Mouse (Mus musculus): Measurements from ENCODE around the gene Pepd.

Pepd gene

DNA sequence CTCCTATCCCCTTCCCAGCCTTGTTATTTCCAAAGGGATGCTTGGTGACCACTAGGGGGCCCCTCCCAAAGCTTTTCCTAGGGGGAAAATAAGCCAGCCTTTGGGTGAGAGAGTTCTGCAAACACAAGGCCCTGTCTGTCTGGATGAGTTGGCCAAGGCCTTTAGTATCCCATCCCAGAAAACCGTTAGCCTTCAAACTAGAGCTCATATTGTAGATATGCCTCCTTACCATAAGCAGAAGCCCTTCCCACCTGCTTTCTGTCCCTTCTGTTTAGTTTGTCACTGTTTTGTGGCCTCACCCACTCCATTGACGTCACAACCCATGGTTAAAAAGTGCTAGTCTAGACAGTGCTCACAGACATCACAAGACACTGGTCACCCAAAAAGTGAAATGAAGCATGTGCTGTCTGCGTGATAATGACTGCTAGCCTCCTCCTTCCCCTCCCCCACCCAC, 114.7 kb downstream of the Pepd start:
- no peak for DNase-seq (ENCODE audit: extremely low spot score, low spot score)

DNA sequence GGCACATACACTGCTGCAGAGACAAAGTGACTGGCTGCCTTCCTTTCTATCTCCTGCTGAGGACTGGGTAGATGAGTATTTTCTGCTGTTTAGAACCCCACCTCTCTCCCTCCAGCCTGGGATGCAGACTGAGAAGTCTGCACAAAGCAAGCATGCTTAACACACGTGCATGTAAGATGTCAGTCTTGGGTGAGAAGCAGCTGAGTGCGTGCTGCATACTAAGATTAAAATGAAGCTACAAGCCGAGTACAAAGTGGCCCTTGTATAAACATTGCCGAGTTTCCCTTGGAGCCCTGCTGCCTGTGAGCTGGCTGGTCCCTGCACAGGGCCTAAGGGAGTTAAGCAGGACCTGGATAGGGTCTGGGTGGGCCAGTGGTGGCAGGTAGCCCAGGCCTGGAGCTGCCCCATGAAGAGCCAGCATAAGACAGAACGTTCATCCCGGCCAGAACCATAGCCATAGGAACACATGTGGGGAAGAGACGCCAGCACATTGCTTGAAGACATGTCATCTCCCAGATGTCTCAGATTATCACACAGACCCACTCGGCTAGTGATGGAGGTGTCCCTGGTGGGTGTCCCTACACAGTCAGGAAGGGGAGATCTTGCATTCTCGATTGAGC, 115.7 kb downstream of the Pepd start:
- DNase-seq (ENCODE audit: extremely low spot score, low spot score) = no peak

- no peak for DNase-seq (ENCODE audit: extremely low spot score, low spot score)
Observed at GRCm38 (mm10) chr7:35028559-35028958, 116.4 kb downstream of the Pepd start.

- DNase-seq (ENCODE audit: extremely low spot score, low spot score) = no peak
Observed at GRCm38 (mm10) chr7:35029228-35029627, 117.0 kb downstream of the Pepd start.

GRCm38 (mm10) chr7:35029648-35030047, 117.5 kb downstream of the Pepd start:
- DNase-seq (ENCODE audit: extremely low spot score, low spot score) = no peak

- DNase-seq (ENCODE audit: extremely low spot score, low spot score) = no peak
Observed at GRCm38 (mm10) chr7:35030567-35030966, 118.4 kb downstream of the Pepd start.

DNA sequence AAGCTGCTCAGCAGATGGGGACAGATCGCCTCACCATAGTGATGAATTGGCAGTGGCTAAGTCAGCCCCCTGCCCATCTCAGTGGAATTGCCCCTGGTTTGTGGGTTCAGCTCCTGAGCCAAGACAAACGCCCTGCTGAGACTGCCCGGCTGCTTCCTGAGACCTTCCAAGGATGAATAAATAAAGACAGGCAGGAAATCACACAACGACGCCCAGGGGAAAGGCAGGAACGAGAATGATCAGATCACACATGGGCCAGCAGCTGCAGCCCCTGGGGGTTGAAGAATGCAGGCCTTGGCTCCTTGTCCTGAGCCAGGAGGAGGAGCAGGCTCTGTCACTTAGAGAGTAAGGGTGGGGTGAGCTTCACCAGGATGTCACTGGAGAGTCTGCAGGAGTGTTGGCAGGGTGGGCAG, 123.0 kb downstream of the Pepd start:
- no peak for DNase-seq (ENCODE audit: extremely low spot score, low spot score)

DNA sequence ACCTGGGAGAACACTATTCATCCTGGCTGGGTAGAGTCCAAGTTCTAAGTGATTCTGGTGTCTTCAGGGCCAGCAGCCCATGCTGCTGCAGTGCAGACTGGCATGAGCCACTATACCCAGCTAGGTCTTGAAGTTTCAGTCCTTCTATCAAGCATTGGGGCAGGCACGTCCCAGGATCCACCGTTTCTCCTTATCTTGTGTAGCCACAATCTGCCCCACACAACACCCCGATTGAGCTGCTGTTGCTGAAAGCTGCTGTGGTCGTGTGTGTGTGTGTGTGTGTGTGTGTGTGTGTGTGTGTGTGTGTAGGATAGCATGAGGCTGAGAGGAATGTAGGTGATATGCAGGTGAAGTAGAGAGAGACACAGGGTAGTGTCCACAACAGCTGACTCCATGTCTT, 123.4 kb downstream of the Pepd start:
- no peak for DNase-seq (ENCODE audit: extremely low spot score, low spot score)

DNA sequence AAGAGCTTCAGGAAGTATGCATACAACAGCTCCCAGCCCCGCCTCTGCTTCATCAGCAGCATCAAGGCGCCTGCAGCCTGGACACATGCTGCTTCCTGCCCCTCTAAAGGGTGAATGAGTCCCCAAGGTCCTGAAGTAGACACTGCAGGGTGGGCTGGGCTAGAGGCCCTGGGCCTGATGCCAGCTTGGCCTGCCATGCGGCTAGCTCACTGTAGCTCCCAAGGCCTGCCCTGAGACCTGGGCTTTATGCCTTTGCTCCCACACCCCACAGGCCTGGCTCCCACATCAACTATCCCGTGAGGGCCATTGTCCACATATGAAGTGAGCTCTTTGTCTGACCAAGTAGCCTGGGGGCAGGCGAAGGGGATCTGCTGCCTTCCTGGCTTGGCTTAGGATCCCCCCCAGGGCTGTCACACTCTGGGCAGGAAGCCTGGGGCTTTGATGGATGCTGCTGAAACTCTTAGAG, 124.1 kb downstream of the Pepd start:
- no peak for DNase-seq (ENCODE audit: extremely low spot score, low spot score)

- no peak for DNase-seq (ENCODE audit: extremely low spot score, low spot score)
Observed at GRCm38 (mm10) chr7:35037408-35037807, 125.2 kb downstream of the Pepd start.

DNA sequence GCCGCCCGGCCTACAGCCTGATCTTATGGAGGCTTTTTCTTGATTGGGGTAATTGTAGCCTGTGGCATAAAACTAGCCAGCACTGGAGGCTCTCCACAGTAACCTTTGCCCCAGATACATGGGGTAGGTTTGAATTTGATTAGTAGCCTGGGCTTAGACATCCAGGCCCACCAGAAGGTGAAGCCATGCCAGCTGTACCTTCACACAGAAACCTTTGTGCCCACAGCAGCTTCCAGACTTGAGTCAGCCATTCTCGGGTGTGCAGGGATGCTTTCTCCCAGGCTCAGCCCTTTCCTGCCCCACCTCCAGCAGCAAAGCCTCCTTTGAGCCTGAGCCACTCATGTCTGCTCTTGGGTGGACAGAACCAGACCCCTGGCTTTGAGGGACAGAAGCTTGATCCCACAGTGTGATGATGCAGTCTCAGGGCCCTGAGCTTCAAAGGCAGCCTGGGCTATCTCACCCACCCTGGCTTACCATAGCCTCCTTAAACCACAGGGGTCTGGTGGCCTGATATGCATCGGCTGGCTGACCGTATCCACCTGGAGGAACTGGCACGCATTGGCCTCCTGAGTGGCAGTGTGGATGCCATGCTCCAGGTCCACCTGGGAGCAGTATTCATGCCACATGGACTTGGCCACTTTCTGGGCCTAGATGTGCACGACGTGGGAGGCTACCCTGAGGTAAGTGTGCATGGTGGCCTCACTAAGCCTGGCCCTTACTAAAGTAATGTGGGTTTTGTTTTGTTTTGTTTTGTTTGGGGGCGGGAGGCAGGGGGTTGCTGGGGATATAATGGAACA, 128.2 kb downstream of the Pepd start:
- DNase-seq (ENCODE audit: extremely low spot score, low spot score) = no peak

DNA sequence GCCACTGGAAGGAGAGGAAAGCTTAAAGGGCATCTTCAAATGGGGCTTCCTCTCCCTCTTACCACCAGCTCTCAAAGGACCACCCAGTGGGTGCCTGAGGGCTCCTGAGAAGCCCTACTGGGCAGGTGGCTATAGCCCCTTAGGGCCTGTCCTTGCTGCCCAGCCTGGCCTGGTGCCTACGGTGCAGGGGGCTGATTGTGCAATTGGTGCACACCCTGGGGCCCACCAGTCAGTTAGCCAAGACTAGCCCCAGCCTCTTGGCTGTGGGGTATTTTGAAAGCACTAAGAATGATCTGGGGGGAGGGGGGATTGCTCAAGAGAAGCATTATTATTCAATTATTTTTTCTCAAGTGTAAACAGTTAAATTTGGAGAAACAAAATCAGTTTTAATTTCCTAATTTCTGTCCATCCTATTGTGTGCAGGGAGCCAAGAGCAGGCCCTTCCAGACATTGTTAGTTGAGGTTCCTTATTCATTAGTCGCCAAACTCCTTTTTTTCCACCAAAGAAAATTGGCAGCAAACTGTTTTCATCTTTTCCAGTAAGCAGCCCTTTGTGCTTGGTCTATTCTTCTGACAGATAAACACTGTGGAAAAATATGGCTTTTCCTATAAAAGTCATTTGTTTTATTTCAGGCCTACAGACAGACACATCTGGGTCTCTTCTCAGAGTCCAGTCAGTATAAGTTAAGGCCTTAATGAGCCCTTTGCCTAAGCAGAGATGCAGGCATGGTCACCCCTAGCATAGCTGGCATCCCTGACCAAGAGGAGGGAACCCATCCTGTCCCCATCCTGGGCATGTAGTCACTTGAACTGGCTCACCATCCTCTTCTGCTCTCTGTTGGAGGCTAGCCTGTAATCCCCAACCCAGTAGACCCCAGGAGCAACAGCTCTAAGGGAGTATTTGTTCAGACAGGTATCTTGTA, 129.4 kb downstream of the Pepd start:
- DNase-seq (ENCODE audit: extremely low spot score, low spot score) = no peak

DNA sequence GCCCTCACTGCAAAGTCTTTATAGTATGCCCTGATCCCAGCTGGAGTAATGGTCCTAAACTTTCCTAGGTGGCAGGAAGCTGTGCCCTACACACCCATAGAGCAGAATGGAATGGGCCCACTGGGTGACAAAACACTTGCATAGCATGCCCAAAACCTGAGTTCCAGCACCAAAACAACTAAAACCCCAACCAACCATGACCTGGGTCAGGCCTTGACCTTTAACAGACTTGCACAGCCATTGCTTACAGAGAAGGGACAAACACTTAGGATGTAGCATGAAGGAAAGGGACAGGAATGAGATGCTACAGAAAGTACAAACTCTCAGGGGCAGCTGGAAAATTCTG, 130.0 kb downstream of the Pepd start:
- DNase-seq (ENCODE audit: extremely low spot score, low spot score) = no peak

DNA sequence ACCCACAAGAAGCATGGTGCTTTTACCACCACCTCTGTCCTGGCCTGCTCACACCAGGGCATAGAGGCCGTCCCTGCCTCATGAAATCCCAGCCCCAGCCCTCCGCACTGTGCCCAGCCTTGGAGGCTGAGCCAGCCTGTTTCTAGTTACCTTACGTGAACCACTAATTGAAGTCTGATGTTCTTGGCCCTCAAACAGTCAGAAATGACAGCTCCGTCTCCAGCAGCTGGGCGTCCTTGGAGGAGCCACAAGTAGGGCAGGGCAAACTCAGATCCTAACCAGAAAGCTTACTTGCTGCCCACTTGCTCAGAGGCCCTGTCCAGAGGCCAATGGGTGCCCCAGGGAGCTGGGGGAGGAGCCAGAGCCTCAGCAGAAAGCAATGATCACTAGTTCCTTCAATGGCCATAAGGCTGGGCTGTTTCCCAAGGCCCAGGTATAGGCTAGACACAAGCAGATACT, 130.6 kb downstream of the Pepd start:
- no peak for DNase-seq (ENCODE audit: extremely low spot score, low spot score)

- no peak for DNase-seq (ENCODE audit: extremely low spot score, low spot score)
Observed at GRCm38 (mm10) chr7:35043266-35043817, 131.2 kb downstream of the Pepd start.

DNA sequence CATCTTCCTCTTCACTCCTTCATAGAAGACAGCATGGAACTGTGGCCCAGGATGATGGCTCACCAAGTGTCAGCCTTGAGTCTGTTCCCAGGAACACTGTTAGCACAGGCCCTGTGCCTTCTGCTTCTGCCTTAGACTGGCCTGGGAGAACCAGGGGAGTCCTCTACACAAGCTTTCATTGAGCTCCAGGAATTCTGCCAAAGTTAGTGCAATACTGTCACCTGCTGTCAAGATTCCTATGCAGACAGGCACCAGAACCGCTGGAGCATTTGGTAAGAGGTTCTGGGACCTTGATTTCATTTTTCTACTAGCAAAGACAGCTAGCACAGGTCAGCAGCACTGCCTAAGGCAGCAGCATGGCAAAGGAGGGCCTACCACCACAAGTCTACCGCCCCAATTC, 132.5 kb downstream of the Pepd start:
- no peak for DNase-seq (ENCODE audit: extremely low spot score, low spot score)

- no peak for DNase-seq (ENCODE audit: extremely low spot score, low spot score)
Observed at GRCm38 (mm10) chr7:35046091-35046490, 133.9 kb downstream of the Pepd start.

- no peak for DNase-seq (ENCODE audit: extremely low spot score, low spot score)
Observed at GRCm38 (mm10) chr7:35050540-35050939, 138.4 kb downstream of the Pepd start.

- no peak for DNase-seq (ENCODE audit: extremely low spot score, low spot score)
Observed at GRCm38 (mm10) chr7:35053161-35053560, 141.0 kb downstream of the Pepd start.

DNA sequence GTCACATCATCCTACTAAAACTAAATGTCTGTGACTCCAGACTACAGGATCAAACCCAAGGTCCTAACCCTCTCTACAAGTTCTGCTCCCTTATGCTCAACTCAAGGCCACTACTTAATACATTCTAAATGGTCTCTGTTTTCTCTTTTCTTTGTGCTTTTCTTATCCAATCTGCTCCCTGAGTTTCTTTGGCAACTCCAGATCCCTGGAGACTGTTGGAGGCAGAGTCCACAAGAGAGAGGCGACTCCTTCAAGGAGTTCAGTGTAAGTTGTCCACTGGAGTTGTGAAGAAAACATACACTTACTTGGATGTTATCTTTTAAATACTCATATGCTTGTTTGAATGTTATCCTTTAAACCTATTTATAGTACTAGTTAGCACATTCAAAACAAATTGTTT, 142.1 kb downstream of the Pepd start:
- DNase-seq (ENCODE audit: extremely low spot score, low spot score) = no peak

- DNase-seq (ENCODE audit: extremely low spot score, low spot score) = no peak
Observed at GRCm38 (mm10) chr7:35054977-35055618, 142.9 kb downstream of the Pepd start.

All from neural tube, embryonic 10.5 days (tissue).